Mouse (Mus musculus) forebrain, postnatal 0 days (tissue): ENCODE measurements around the gene Esm1. TPM values are rescaled to one million over a fixed set of nuclear protein-coding genes. Genes with fewer than 3 reads are reported as not detected.

ENCODE experiments used
- ATAC-seq: fragments of 200-750 bp; cut with Nextera tagmentation; 2 replicates; pipeline ENCODE4 v1.8.0; 2017; ENCODE audit warnings: mild to moderate bottlenecking, moderate library complexity
- DNase-seq: peaks from one replicate; pipeline ENCODE4 v3.0.0-alpha.2; 2015
- H3K27ac ChIP-seq: fragments of 300-500 bp; sonication (generic); 2 replicates; pipeline ENCODE4 v1.5.1; 2014; ENCODE audit warnings: low read depth, mild to moderate bottlenecking, antibody characterized with exemption, low read length, moderate library complexity, mixed read lengths
- H3K27me3 ChIP-seq: fragments of 300-500 bp; sonication (generic); 2 replicates; pipeline ENCODE4 v1.6.1; 2014; ENCODE audit warnings: mild to moderate bottlenecking, low read length, mixed read lengths; ENCODE audit not compliant: insufficient read depth
- H3K36me3 ChIP-seq: fragments of 300-500 bp; sonication (generic); 2 replicates; pipeline ENCODE4 v1.6.1; 2014; ENCODE audit warnings: mild to moderate bottlenecking, moderate library complexity; ENCODE audit not compliant: insufficient read depth
- H3K4me1 ChIP-seq: fragments of 300-500 bp; sonication (generic); 2 replicates; pipeline ENCODE4 v1.6.1; 2014; ENCODE audit warnings: antibody characterized with exemption; ENCODE audit not compliant: insufficient read depth
- H3K4me2 ChIP-seq: fragments of 300-500 bp; sonication (generic); 2 replicates; pipeline ENCODE4 v1.6.1; 2014; ENCODE audit warnings: low read depth, mild to moderate bottlenecking, moderate library complexity
- H3K4me3 ChIP-seq: fragments of 300-500 bp; sonication (generic); 2 replicates; pipeline ENCODE4 v1.5.1; 2014; ENCODE audit warnings: low read depth, low read length, mixed read lengths
- H3K9ac ChIP-seq: fragments of 300-500 bp; sonication (generic); 2 replicates; pipeline ENCODE4 v1.6.1; 2014; ENCODE audit warnings: mild to moderate bottlenecking
- H3K9me3 ChIP-seq: fragments of 300-500 bp; sonication (generic); 2 replicates; pipeline ENCODE4 v1.6.1; 2016; ENCODE audit warnings: low read length
- CTCF ChIP-seq: sonication (generic); IDR thresholded peaks from 2 replicates; pipeline ENCODE4 v1.5.1; 2016; ENCODE audit warnings: antibody characterized with exemption, control low read depth, low read depth
- WGBS: fragments of 180-500 bp; shearing (Covaris S2); extraction: QIAGEN DNeasy Blood & Tissue Kit; methylation state at CpG from one replicate; pipeline ENCODE4 v1.1.7; 2014; 5-methylcytosine and 5-hydroxymethylcytosine counted together
- polyA plus RNA-seq: library from polyadenylated mRNA; unstranded; fragments of >200 nt; fragmentation: Nextera tagmentation; extraction: Ambion mirVana; gene quantifications from 2 replicates; pipeline ENCODE4 v1.2.1, GENCODE M21; 2015
- total RNA-seq: library from RNA; depleted of rRNA; stranded (reverse); fragments of >200 nt; gene quantifications from 2 replicates; pipeline ENCODE4 v1.2.3, GENCODE M21; 2014; rRNA removed

Gene Esm1
- 0.31 and 1.5 TPM in 2 replicates for total RNA-seq
- 0.88 and 1.4 TPM in 2 replicates for polyA plus RNA-seq

DNA sequence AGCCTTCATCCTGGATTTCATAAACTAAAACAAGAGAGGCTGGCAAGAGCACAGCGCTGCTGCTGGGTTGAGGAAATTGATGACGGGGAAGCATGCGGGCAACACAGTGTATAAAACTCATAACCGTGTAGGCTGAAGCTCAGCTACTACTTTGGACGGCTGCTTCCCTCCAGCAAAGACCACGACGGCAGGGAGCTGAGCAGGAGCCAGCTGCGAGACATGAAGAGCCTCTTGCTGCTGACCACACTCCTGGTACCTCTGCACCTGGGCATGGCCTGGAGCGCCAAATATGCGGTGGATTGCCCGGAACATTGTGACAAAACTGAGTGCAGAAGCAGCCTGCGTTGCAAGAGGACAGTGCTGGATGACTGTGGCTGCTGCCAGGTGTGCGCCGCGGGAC, at the start of gene Esm1:
Gene Esm1 (plus strand): TSS at position 36 of the 400 bp plus-strand sequence.
- no peaks in the 10 kb centered on the region for H3K9me3 ChIP-seq
- no peaks in the 10 kb centered on the region for H3K27me3 ChIP-seq
- no peak within 1 kb of the TSS for H3K9ac ChIP-seq
- H3K27ac ChIP-seq = no peak within 1 kb of the TSS
- DNase-seq (no peak), ATAC-seq (peak; percentile 29; the same call in 1 of the 2 replicates)
- H3K4me1 ChIP-seq = no peaks in the 10 kb centered on the region
- 0 out of 2 replicates have a peak within 1 kb of the TSS, but pooled peaks have one; percentile 0 for H3K4me2 ChIP-seq
- TF ChIP-seq CTCF = no peak; the same call in 1 of the 2 replicates
- H3K36me3 ChIP-seq = no peaks in the 10 kb centered on the region
- no peak within 1 kb of the TSS for H3K4me3 ChIP-seq
- 50% methylated on average over 15 of the region's 15 CpGs for WGBS

DNA sequence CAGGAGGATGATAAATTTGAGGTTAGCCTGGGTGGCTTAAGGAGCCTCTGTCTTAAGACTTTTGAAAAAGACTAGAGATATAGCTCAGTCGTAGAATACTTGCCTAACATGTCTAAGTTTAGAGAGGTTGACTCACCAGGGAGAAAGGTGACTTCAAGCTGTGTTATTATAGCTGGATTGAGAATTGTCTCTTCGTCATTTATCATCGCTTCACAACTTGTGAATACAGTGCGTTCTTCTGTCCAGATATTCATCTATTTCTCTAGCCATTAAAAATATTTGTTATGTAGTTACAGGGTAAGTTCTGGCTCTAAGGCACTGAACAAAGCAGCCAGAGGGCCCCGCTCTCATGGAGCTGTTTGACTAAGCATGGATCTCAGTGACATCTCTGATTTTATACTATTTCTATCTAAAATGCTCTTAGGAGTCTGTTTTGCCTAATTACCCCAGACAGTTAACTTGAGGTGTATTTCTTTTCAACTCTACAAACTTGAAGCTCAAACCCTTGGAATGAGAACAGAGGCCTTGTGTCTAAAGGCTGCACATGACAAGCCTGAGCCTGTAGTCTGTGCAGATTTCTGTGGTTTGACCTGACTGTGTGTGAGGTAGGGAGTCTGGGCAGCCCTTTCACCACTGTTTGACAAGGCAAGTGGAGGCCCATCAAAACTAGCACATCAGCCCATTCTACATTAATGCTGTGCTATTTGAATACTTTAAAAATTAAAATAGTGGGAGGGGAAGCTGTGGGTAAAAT, 45.0 kb upstream of the Esm1 start:
- H3K27ac ChIP-seq = no peak overlapping the region
- no peaks in the 10 kb centered on the region for H3K9me3 ChIP-seq
- H3K36me3 ChIP-seq = no peaks in the 10 kb centered on the region
- no peaks in the 10 kb centered on the region for H3K4me1 ChIP-seq
- TF ChIP-seq CTCF = no peak
- ATAC-seq (no peak), DNase-seq (no peak)
- H3K27me3 ChIP-seq = no peaks in the 10 kb centered on the region
- no peak overlapping the region for H3K4me2 ChIP-seq
- no peak overlapping the region for H3K4me3 ChIP-seq
- WGBS = 90% methylated on average over 5 of the region's 5 CpGs
- no peak overlapping the region for H3K9ac ChIP-seq

DNA sequence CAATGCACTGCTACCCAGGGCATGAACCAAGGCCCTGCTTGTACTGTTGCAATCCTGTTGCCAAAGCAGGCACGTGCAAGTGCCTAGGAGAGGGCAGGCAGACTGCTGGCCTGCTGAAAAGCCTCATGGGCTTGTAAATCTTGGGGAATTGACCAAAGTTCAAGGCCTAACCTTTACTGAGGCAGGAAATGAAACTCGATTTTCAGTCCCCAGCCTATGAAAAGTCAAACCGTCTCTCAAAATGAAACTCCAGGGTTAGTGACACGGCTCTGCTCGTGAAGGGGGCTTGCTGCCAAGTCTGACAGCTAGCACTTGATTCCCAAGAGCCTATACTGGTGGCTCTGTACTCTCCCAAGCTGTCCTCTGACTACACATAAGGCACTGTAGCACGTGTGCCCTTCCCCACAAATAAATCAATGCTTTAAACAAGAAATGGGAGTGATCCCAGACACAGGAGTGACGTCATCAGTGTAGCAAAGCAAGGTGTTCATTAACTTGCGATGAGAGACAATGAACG, 41.4 kb upstream of the Esm1 start:
- Histone ChIP-seq H3K4me3 (no peak overlapping the region), H3K9me3 (no peaks in the 10 kb centered on the region), H3K4me2 (no peak overlapping the region), H3K36me3 (no peaks in the 10 kb centered on the region), H3K4me1 (no peaks in the 10 kb centered on the region), H3K27me3 (no peaks in the 10 kb centered on the region), H3K9ac (no peak overlapping the region), H3K27ac (no peak overlapping the region)
- no peak for DNase-seq
- ATAC-seq = no peak
- 78% methylated on average over 9 of the region's 9 CpGs for WGBS
- no peak for TF ChIP-seq CTCF

DNA sequence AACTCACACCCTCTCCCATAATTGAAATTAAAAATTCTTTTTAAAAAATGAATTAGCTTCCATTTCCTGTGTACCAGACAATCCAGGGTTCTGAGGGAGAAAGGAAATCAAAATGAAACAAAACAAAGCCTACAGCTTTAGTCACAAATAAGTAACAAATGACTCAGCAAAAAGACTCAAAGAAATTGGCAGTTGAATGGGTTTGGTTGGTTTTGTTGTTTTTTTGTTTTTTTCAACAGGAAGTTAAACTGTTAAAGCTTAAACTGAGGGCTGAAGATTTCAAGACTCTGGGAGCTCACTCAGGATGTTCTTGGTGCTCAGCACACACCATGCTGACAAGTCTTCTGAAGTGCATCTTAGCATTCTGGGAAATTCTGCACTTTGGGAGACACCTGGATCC, 39.2 kb upstream of the Esm1 start:
- Histone ChIP-seq H3K9ac (no peak overlapping the region), H3K4me1 (no peaks in the 10 kb centered on the region), H3K27me3 (no peaks in the 10 kb centered on the region), H3K4me3 (no peak overlapping the region), H3K27ac (no peak overlapping the region), H3K4me2 (no peak overlapping the region), H3K36me3 (no peaks in the 10 kb centered on the region), H3K9me3 (no peaks in the 10 kb centered on the region)
- DNase-seq (no peak), ATAC-seq (no peak)
- TF ChIP-seq CTCF = no peak

DNA sequence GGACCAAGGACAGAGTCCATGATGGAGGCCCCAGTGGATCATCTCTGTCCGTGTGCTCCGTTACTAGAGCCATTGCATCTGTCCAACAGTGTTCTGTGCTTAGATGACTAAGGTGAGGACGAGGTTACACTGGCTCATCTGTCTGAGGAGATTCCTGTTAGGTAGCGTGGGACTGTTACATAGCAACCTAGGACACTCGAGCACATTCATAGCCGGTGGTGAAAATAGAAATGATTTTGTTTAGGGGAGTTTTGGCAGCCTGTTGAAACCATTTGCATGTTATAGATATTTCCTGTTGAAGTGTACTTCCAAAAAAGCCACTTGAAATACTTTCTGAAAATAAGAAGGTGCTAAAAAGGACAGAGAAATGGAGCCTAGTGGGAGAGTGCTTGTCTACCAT, 35.3 kb upstream of the Esm1 start:
- no peak for DNase-seq
- Histone ChIP-seq H3K36me3 (no peaks in the 10 kb centered on the region), H3K4me1 (no peaks in the 10 kb centered on the region), H3K9ac (no peak overlapping the region), H3K27me3 (no peaks in the 10 kb centered on the region), H3K9me3 (no peaks in the 10 kb centered on the region), H3K4me2 (no peak overlapping the region), H3K27ac (no peak overlapping the region), H3K4me3 (no peak overlapping the region)
- no peak for TF ChIP-seq CTCF
- no peak for ATAC-seq
- WGBS = 90% methylated on average over 6 of the region's 6 CpGs

DNA sequence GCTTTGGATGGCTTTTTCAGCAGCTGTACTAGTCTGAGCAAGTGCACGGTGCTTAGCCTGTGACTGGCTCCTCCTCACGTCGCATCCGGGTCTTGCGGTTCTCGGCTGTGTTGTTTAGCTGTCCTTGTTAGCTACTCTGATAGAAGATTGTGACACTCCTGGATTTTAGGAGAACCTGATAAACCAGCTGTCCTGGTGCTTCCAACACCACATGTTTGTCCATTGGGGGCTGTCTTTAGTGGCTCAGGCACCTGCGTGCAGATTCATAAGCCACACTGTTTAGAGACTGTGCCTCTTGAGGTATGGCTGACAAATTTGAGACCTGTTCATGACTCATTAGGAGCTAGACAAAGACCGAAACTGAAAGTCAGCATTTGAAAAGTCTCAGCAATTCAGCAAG, 26.1 kb upstream of the Esm1 start:
- H3K27ac ChIP-seq = no peak overlapping the region
- no peak for ATAC-seq
- no peak for DNase-seq
- H3K9me3 ChIP-seq = no peaks in the 10 kb centered on the region
- 92% methylated on average over 8 of the region's 8 CpGs for WGBS
- no peaks in the 10 kb centered on the region for H3K4me1 ChIP-seq
- H3K36me3 ChIP-seq = no peaks in the 10 kb centered on the region
- TF ChIP-seq CTCF = no peak
- H3K4me3 ChIP-seq = no peak overlapping the region
- no peak overlapping the region for H3K4me2 ChIP-seq
- H3K9ac ChIP-seq = no peak overlapping the region
- H3K27me3 ChIP-seq = no peaks in the 10 kb centered on the region

DNA sequence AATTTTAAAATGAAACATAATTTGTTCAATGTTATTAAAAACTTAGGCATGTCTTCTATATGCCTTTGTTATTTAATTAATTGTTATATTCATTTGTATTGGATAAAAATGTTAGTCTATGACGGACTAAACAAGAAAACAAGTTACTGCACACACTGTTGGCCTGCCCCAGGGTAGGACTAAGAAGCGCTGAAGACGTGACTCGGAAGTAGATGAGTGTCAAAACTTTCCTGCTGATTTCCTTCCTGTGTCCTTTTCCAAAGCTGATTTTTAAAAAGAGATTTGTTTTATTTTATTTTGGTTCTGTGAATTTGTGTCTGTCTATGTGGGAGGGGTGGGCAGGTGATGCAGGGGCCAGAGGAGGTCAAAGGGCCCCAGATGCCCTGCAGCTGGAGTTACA, 25.7 kb upstream of the Esm1 start:
- Histone ChIP-seq H3K4me2 (no peak overlapping the region), H3K9me3 (no peaks in the 10 kb centered on the region), H3K9ac (no peak overlapping the region), H3K27me3 (no peaks in the 10 kb centered on the region), H3K36me3 (no peaks in the 10 kb centered on the region), H3K4me1 (no peaks in the 10 kb centered on the region), H3K4me3 (no peak overlapping the region), H3K27ac (no peak overlapping the region)
- DNase-seq (no peak), ATAC-seq (no peak)
- TF ChIP-seq CTCF = no peak
- 93% methylated on average over 4 of the region's 4 CpGs for WGBS
